9 mouse cellular contexts compared by ENCODE assay signal in the genomic region with DNA sequence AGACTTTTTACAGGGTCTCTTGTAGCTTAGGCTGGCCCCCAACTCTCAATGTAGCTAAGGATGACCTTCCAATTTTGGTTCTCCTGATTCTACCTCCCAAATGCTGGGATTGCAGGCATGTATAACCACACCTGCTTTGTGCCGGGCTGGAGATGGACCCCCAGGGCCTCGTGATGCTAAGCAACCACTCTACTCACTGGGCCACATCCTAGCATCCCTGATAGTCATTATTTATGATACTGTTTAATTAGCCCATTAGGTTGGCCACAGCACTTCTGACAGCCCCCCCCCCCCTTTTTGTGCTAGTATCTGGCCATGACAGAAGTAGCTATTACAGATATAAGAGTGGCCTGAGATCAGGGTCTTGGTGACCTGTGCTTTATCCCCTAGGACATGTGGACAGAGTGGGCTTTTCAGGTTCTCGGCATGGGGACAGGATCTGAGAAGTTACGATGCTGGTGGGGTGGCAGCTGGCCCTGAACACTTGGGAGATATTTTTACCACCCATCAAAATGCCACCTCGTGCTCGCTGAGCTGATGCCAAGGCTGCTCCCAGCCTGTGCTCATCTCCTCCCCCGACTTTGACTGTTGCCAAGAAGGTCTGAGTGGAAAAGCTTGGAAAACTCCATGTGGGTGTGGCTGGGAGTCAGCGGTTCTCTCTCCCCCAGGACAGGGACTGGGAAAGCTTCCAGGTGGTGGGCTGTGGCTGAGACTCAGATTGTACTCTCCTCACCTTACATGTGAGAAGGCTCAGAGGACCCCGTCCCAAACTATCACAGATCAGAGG.
DNase-seq lines count a peak whose midpoint lies in the region; ATAC-seq lines count a peak whose summit lies in the region.
"Had no signal": no experiment of that assay in that cellular context is flagged by ENCODE, and none has a peak within 500 bp of the region (broad histone marks: within the 10 kb centered on the region; RNA-seq: fewer than 3 reads in every experiment).

No protein-coding gene starts in this region.

- H3K4me2 ChIP-seq in heart, embryonic 11.5 days, result no peak overlapping the region
- H3K4me2 ChIP-seq: embryonic facial prominence, embryonic 15.5 days had no signal

- no peaks in the 10 kb centered on the region for H3K36me3 ChIP-seq in heart, embryonic 11.5 days (ENCODE audit: control insufficient read depth, insufficient read depth, low read length)
- H3K36me3 ChIP-seq: embryonic facial prominence, embryonic 15.5 days had no signal

- intact Hi-C loops in gastrocnemius, postnatal 14 days (cut with DNase I; ENCODE audit: low total_unique reads), result no loop called here

- H3K27ac ChIP-seq in heart, embryonic 11.5 days (ENCODE audit: low read depth, low read length), result no peak overlapping the region
- H3K27ac ChIP-seq: embryonic facial prominence, embryonic 15.5 days had no signal

- no peak for ATAC-seq in heart, embryonic 11.5 days (replicated peaks; ENCODE audit: insufficient number of reproducible peaks, low FRiP score, low TSS enrichment)
- ATAC-seq in megakaryocyte progenitor cell, adult 5-6 weeks (replicated peaks; ENCODE audit: poor library complexity), result no peak

- peaks cover 81% of the 10 kb centered on the region for H3K27me3 ChIP-seq in heart, embryonic 11.5 days (ENCODE audit: control insufficient read depth, insufficient read depth, low read length)
- H3K27me3 ChIP-seq: embryonic facial prominence, embryonic 15.5 days had no signal

- WGBS in heart, embryonic 11.5 days (ENCODE audit: insufficient replicate concordance), result 76% methylated on average over 9 of the region's 9 CpGs

- peak; percentile 16 for DNase-seq in heart, adult 8-10 months (ENCODE audit: low spot score)
- peak; percentile 38 for DNase-seq in gastrocnemius, postnatal 14 days
- DNase-seq in left cerebral cortex, adult 18-20 months (ENCODE audit: low spot score in 2 of 2), result peak; percentile 81 to 89
- DNase-seq in right cerebral cortex, postnatal 25 days, result peak; percentile 80
- no peak for DNase-seq in thymus, postnatal 36 days
- DNase-seq in kidney, postnatal 36 days, result no peak

- H3K4me3 ChIP-seq in heart, embryonic 11.5 days (ENCODE audit: low read depth, low read length), result no peak overlapping the region
- H3K4me3 ChIP-seq: embryonic facial prominence, embryonic 15.5 days had no signal

- no peak overlapping the region for H3K9ac ChIP-seq in heart, embryonic 11.5 days (ENCODE audit: low read depth, low read length)
- H3K9ac ChIP-seq: embryonic facial prominence, embryonic 15.5 days had no signal

- H3K4me1 ChIP-seq in heart, embryonic 11.5 days (ENCODE audit: control insufficient read depth, insufficient read depth, low read length), result no peaks in the 10 kb centered on the region

- H3K9me3 ChIP-seq in heart, embryonic 11.5 days (replicated peaks; ENCODE audit: control insufficient read depth, low read length), result no peaks in the 10 kb centered on the region
- H3K9me3 ChIP-seq: embryonic facial prominence, embryonic 15.5 days had no signal

Comparison
In these comparisons a context has a peak if more than half of its experiments do, and no peak if none do; other contexts are left out.
1. DNase-seq: peak in heart, adult 8-10 months (single experiment), gastrocnemius, postnatal 14 days (single experiment), left cerebral cortex, adult 18-20 months (2 of 2) and right cerebral cortex, postnatal 25 days (single experiment); none in thymus, postnatal 36 days (0 of 2) and kidney, postnatal 36 days (0 of 2).